Mouse (Mus musculus): ENCODE results near the gene Nckap5.
"Not testable (repeated sequence)": the region's sequence is repeated elsewhere in the genome, so short reads cannot be mapped to it uniquely, and the experiment has no call there.

DNA sequence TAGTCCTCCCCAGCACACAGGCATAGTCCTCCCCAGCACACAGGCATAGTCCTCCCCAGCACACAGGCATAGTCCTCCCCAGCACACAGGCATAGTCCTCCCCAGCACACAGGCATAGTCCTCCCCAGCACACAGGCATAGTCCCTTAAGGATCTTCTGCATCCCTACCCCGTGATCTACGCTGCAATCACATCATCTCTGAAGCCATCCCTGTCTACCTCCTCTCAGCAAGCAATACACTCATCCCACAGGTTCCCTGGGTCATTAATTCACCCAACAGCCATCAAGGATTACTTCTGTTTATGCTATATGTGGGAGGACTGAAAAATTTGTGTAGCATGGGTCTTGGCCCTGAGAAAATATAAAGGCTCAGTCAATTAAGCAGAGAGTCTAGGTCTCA is 738.6 kb downstream of the Nckap5 start:
- TF ChIP-seq CTCF, EP300 (IDR thresholded peaks at IDR 0.05; ENCODE audit: low read depth): not testable (repeated sequence)

Measured in liver, postnatal 0 days (tissue).